Mouse (Mus musculus) hindbrain, embryonic 15.5 days (tissue): Measurements from ENCODE around the gene Plekho1. TPM values are rescaled to one million over a fixed set of nuclear protein-coding genes. Genes with fewer than 3 reads are reported as not detected.
"Not testable (repeated sequence)": the region's sequence is repeated elsewhere in the genome, so short reads cannot be mapped to it uniquely, and the experiment has no call there.

Experiments
- ATAC-seq: fragments of 200-750 bp; cut with Nextera tagmentation; 2 replicates; pipeline ENCODE4 v1.8.0; 2017; ENCODE audit warnings: low read depth, moderate number of reproducible peaks, moderate TSS enrichment; ENCODE audit not compliant: low FRiP score
- H3K27ac ChIP-seq: fragments of 300-500 bp; sonication (generic); replicated peaks from 2 replicates; pipeline ENCODE4 v1.5.1; 2015; ENCODE audit warnings: mild to moderate bottlenecking, inconsistent platforms
- H3K27me3 ChIP-seq: fragments of 300-500 bp; sonication (generic); 2 replicates; pipeline ENCODE4 v1.6.1; 2015; ENCODE audit warnings: control low read depth, inconsistent platforms
- H3K36me3 ChIP-seq: fragments of 300-500 bp; sonication (generic); 2 replicates; pipeline ENCODE4 v1.6.1; 2015; ENCODE audit warnings: control low read depth, inconsistent platforms
- H3K4me1 ChIP-seq: fragments of 300-500 bp; sonication (generic); replicated peaks from 2 replicates; pipeline ENCODE4 v1.6.1; 2015; ENCODE audit warnings: control low read depth, inconsistent platforms
- H3K4me2 ChIP-seq: fragments of 300-500 bp; sonication (generic); 2 replicates; pipeline ENCODE4 v1.6.1; 2015; ENCODE audit warnings: moderate library complexity, mild to moderate bottlenecking, inconsistent platforms
- H3K4me3 ChIP-seq: fragments of 300-500 bp; sonication (generic); 2 replicates; pipeline ENCODE4 v1.5.1; 2015; ENCODE audit warnings: mild to moderate bottlenecking, inconsistent platforms
- H3K9ac ChIP-seq: fragments of 300-500 bp; sonication (generic); 2 replicates; pipeline ENCODE4 v1.6.1; 2015; ENCODE audit warnings: inconsistent platforms
- H3K9me3 ChIP-seq: fragments of 300-500 bp; sonication (generic); 2 replicates; pipeline ENCODE4 v1.6.1; 2016; ENCODE audit warnings: control low read depth, inconsistent platforms
- WGBS: fragments of 180-500 bp; shearing (Covaris S2); methylation state at CpG from one replicate; pipeline ENCODE4 v1.1.7; 2015; 5-methylcytosine and 5-hydroxymethylcytosine counted together
- polyA plus RNA-seq: library from polyadenylated mRNA; unstranded; fragments of >200 nt; fragmentation: Nextera tagmentation; extraction: Ambion mirVana; gene quantifications from 2 replicates; pipeline ENCODE4 v1.2.1, GENCODE M21; 2015

Gene Plekho1
- polyA plus RNA-seq, 1 experiment from 2014 or later, result 49.5 TPM

- no peak overlapping the region for H3K9ac ChIP-seq
- H3K4me3 ChIP-seq, result no peak overlapping the region
- 97% methylated on average over 1 of the region's 1 CpGs for WGBS
- H3K27ac ChIP-seq, result no peak overlapping the region
- H3K4me2 ChIP-seq, result no peak overlapping the region
- no peaks in the 10 kb centered on the region for H3K27me3 ChIP-seq
- peaks cover 38% of the 10 kb centered on the region for H3K36me3 ChIP-seq
- ATAC-seq, result no peak
- peaks cover 36% of the 10 kb centered on the region for H3K4me1 ChIP-seq
- no peaks in the 10 kb centered on the region for H3K9me3 ChIP-seq
Measured at GRCm38 (mm10) chr3:95988138-95988537, 7.7 kb downstream of the Plekho1 start.

- Histone ChIP-seq H3K4me3 (no peak overlapping the region), H3K4me1 (peaks cover 30% of the 10 kb centered on the region), H3K27me3 (no peaks in the 10 kb centered on the region), H3K9ac (no peak overlapping the region), H3K9me3 (no peaks in the 10 kb centered on the region), H3K4me2 (no peak overlapping the region), H3K27ac (no peak overlapping the region), H3K36me3 (peaks cover 38% of the 10 kb centered on the region)
- 77% methylated on average over 6 of the region's 6 CpGs for WGBS
- ATAC-seq, result no peak
Measured at GRCm38 (mm10) chr3:95987386-95988110, 8.3 kb downstream of the Plekho1 start.

- Histone ChIP-seq H3K27me3 (no peaks in the 10 kb centered on the region), H3K9ac (no peak overlapping the region), H3K9me3 (no peaks in the 10 kb centered on the region), H3K4me3 (no peak overlapping the region), H3K27ac (no peak overlapping the region), H3K4me1 (peaks cover 25% of the 10 kb centered on the region), H3K36me3 (peaks cover 34% of the 10 kb centered on the region), H3K4me2 (no peak overlapping the region)
- no peak for ATAC-seq
- 76% methylated on average over 4 of the region's 4 CpGs for WGBS
Measured at GRCm38 (mm10) chr3:95986984-95987383, 8.8 kb downstream of the Plekho1 start.

GRCm38 (mm10) chr3:95986001-95986622 lies 9.7 kb downstream of the Plekho1 start:
- ATAC-seq, result peak; percentile 19
- Histone ChIP-seq H3K9ac (0 out of 2 replicates have a peak overlapping the region, but pooled peaks have one; percentile 21), H3K36me3 (peaks cover 26% of the 10 kb centered on the region), H3K4me3 (peak overlapping the region; percentile 16), H3K27me3 (no peaks in the 10 kb centered on the region), H3K9me3 (no peaks in the 10 kb centered on the region), H3K4me2 (peak overlapping the region; percentile 50), H3K27ac (peak overlapping the region; percentile 90), H3K4me1 (peaks cover 23% of the 10 kb centered on the region)
- WGBS, result 1% methylated on average over 21 of the region's 21 CpGs

- H3K9ac ChIP-seq, result peak overlapping the region; percentile 21; the same call in 1 of the 2 replicates
- no peaks in the 10 kb centered on the region for H3K9me3 ChIP-seq
- peak overlapping the region; percentile 50 for H3K4me2 ChIP-seq
- peak; percentile 94 for ATAC-seq
- peak overlapping the region; percentile 90 for H3K27ac ChIP-seq
- H3K27me3 ChIP-seq, result no peaks in the 10 kb centered on the region
- 5% methylated on average over 12 of the region's 12 CpGs for WGBS
- peaks cover 19% of the 10 kb centered on the region for H3K36me3 ChIP-seq
- H3K4me3 ChIP-seq, result peak overlapping the region; percentile 16
- H3K4me1 ChIP-seq, result peaks cover 23% of the 10 kb centered on the region
Measured at GRCm38 (mm10) chr3:95985209-95986000, 10.4 kb downstream of the Plekho1 start.

- H3K4me2 ChIP-seq, result no peak overlapping the region
- no peak overlapping the region for H3K27ac ChIP-seq
- WGBS, result 87% methylated on average over 4 of the region's 4 CpGs
- no peak for ATAC-seq
- no peak overlapping the region for H3K4me3 ChIP-seq
- H3K4me1 ChIP-seq, result peaks cover 23% of the 10 kb centered on the region
- no peak overlapping the region for H3K9ac ChIP-seq
- no peaks in the 10 kb centered on the region for H3K27me3 ChIP-seq
- no peaks in the 10 kb centered on the region for H3K9me3 ChIP-seq
- H3K36me3 ChIP-seq, result no peaks in the 10 kb centered on the region
Measured at GRCm38 (mm10) chr3:95982129-95982528, 13.7 kb downstream of the Plekho1 start.

- no peaks in the 10 kb centered on the region for H3K9me3 ChIP-seq
- no peak for ATAC-seq
Measured at GRCm38 (mm10) chr3:95980276-95980970, 15.4 kb downstream of the Plekho1 start.

GRCm38 (mm10) chr3:95978265-95978664 lies 17.5 kb downstream of the Plekho1 start:
- no peak overlapping the region for H3K27ac ChIP-seq
- no peak overlapping the region for H3K4me3 ChIP-seq
- H3K4me2 ChIP-seq, result no peak overlapping the region
- H3K9me3 ChIP-seq, result no peaks in the 10 kb centered on the region
- H3K9ac ChIP-seq, result no peak overlapping the region
- no peaks in the 10 kb centered on the region for H3K27me3 ChIP-seq
- 61% methylated on average over 9 of the region's 9 CpGs for WGBS
- ATAC-seq, result no peak
- H3K4me1 ChIP-seq, result peaks cover 1% of the 10 kb centered on the region
- no peaks in the 10 kb centered on the region for H3K36me3 ChIP-seq

More at GRCm38 (mm10) chr3:95980276-95980970, 15.4 kb downstream of the Plekho1 start:
- Histone ChIP-seq H3K27ac (no peak overlapping the region), H3K4me3 (no peak overlapping the region), H3K4me2 (no peak overlapping the region), H3K27me3 (no peaks in the 10 kb centered on the region), H3K36me3 (no peaks in the 10 kb centered on the region), H3K9ac (no peak overlapping the region), H3K4me1 (peaks cover 9% of the 10 kb centered on the region)
- WGBS, result 86% methylated on average over 12 of the region's 12 CpGs

GRCm38 (mm10) chr3:95977587-95977986 lies 18.2 kb downstream of the Plekho1 start:
- H3K27ac ChIP-seq, result not testable (repeated sequence)

GRCm38 (mm10) chr3:95977079-95977478 lies 18.7 kb downstream of the Plekho1 start:
- ATAC-seq, result no peak
- no peak overlapping the region for H3K4me3 ChIP-seq
- peaks cover 10% of the 10 kb centered on the region for H3K4me1 ChIP-seq
- H3K27me3 ChIP-seq, result no peaks in the 10 kb centered on the region
- no peak overlapping the region for H3K9ac ChIP-seq
- H3K27ac ChIP-seq, result no peak overlapping the region
- H3K36me3 ChIP-seq, result no peaks in the 10 kb centered on the region
- 69% methylated on average over 3 of the region's 3 CpGs for WGBS
- H3K4me2 ChIP-seq, result no peak overlapping the region
- no peaks in the 10 kb centered on the region for H3K9me3 ChIP-seq

More at GRCm38 (mm10) chr3:95977587-95977986, 18.2 kb downstream of the Plekho1 start:
- ATAC-seq, H3K36me3 ChIP-seq, H3K27me3 ChIP-seq, H3K9me3 ChIP-seq, H3K4me3 ChIP-seq, H3K9ac ChIP-seq, H3K4me2 ChIP-seq, H3K4me1 ChIP-seq: not testable (repeated sequence)
- 96% methylated on average over 7 of the region's 7 CpGs for WGBS

- Histone ChIP-seq H3K27ac (peak overlapping the region; percentile 53), H3K9me3 (no peaks in the 10 kb centered on the region), H3K27me3 (no peaks in the 10 kb centered on the region), H3K4me3 (peak overlapping the region; percentile 30), H3K4me1 (peaks cover 10% of the 10 kb centered on the region), H3K4me2 (peak overlapping the region; percentile 66), H3K9ac (peak overlapping the region; percentile 29), H3K36me3 (no peaks in the 10 kb centered on the region)
- peak; percentile 90 for ATAC-seq
- WGBS, result 2% methylated on average over 34 of the region's 34 CpGs
Measured at GRCm38 (mm10) chr3:95972873-95973634, 22.7 kb downstream of the Plekho1 start.
